Mouse (Mus musculus): ENCODE measurements around the gene H1foo. TPM values are rescaled to one million over a fixed set of nuclear protein-coding genes. Genes with fewer than 3 reads are reported as not detected.
A peak's percentile ranks its signal among the peaks of the same experiment; 100 is the strongest.

The H1foo gene
- polyA plus RNA-seq, 1 experiment from 2014 or later, result not detected

DNA sequence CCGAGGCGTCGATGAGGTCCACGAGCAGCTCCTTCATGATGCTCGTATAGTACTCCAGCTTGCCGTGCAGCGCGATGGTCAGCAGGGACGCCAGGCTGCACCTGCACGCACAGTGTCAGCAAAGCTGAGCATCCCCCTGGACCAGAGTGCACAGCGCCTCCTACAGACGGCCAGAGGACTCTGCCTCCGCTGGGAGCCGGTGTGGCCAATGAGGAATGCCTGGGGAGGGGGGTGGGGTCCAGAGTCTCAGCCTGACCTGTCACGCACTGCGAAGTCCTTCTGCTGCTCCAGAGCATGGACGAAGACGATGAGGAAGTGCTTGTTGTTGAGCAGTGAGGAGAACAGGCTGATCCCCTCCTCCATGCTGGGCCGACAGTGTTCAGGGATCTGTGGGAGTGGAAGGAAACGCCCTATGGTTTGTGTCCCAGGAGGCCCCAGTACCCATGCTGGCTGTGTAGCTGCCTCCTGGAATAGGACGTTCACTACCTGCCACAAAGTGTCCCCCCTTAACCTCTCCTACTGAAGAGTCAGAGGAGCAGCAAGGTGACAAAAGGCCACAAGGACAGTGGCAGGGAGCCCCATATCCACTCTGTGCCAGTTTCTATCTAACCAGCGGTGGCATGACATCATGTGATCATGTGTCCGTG lies 17.8 kb downstream of the H1foo start:
- H3K4me3 ChIP-seq (ENCODE audit: low read length), result no peak overlapping the region
- H3K9ac ChIP-seq (ENCODE audit: low read length), result 0 out of 2 replicates have a peak overlapping the region, but pooled peaks have one; percentile 11
- 49% methylated on average over 23 of the region's 23 CpGs for WGBS
- H3K4me1 ChIP-seq (ENCODE audit: control insufficient read depth, insufficient read depth, low read length), result peaks cover 19% of the 10 kb centered on the region
- H3K27ac ChIP-seq (ENCODE audit: low read length), result no peak overlapping the region
- peaks cover 6% of the 10 kb centered on the region; the same call in 1 of the 2 replicates for H3K36me3 ChIP-seq (ENCODE audit: control insufficient read depth, insufficient read depth)
- no peaks in the 10 kb centered on the region for H3K27me3 ChIP-seq (ENCODE audit: control insufficient read depth, insufficient read depth, low read length)
- peak overlapping the region; percentile 19; the same call in 1 of the 2 replicates for H3K4me2 ChIP-seq (ENCODE audit: low read depth, low read length)
- no peak for ATAC-seq (replicated peaks; ENCODE audit: extremely low read depth, insufficient read depth, low FRiP score)
- H3K9me3 ChIP-seq (replicated peaks; ENCODE audit: control insufficient read depth, low read length), result no peaks in the 10 kb centered on the region

DNA sequence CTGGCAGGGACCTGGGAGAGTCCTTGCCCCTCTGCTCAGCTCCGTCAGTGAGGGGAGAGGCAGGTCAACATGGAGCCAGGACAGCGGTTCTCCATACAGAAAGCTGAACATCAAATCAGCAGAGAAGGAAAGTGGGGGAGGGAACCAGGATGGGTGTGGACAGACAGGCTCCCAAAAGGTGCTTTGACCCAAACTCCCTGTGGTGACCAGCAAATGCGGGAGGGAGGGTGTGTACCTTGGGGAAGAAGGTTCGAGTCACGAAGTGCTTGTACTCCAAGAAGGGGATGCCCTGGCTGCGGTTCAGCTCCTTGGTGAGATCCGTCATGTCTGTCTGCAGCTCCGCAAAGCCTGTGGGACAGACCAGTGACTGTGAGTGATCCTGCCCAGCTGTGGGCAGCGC lies 18.9 kb downstream of the H1foo start:
- peaks cover 6% of the 10 kb centered on the region; the same call in 1 of the 2 replicates for H3K36me3 ChIP-seq (ENCODE audit: control insufficient read depth, insufficient read depth)
- peaks cover 15% of the 10 kb centered on the region for H3K4me1 ChIP-seq (ENCODE audit: control insufficient read depth, insufficient read depth, low read length)
- no peak overlapping the region for H3K4me2 ChIP-seq (ENCODE audit: low read depth, low read length)
- no peak overlapping the region for H3K27ac ChIP-seq (ENCODE audit: low read length)
- no peaks in the 10 kb centered on the region for H3K27me3 ChIP-seq (ENCODE audit: control insufficient read depth, insufficient read depth, low read length)
- 71% methylated on average over 9 of the region's 9 CpGs for WGBS
- H3K4me3 ChIP-seq (ENCODE audit: low read length), result no peak overlapping the region
- no peaks in the 10 kb centered on the region for H3K9me3 ChIP-seq (replicated peaks; ENCODE audit: control insufficient read depth, low read length)
- no peak overlapping the region for H3K9ac ChIP-seq (ENCODE audit: low read length)
- no peak for ATAC-seq (replicated peaks; ENCODE audit: extremely low read depth, insufficient read depth, low FRiP score)

DNA sequence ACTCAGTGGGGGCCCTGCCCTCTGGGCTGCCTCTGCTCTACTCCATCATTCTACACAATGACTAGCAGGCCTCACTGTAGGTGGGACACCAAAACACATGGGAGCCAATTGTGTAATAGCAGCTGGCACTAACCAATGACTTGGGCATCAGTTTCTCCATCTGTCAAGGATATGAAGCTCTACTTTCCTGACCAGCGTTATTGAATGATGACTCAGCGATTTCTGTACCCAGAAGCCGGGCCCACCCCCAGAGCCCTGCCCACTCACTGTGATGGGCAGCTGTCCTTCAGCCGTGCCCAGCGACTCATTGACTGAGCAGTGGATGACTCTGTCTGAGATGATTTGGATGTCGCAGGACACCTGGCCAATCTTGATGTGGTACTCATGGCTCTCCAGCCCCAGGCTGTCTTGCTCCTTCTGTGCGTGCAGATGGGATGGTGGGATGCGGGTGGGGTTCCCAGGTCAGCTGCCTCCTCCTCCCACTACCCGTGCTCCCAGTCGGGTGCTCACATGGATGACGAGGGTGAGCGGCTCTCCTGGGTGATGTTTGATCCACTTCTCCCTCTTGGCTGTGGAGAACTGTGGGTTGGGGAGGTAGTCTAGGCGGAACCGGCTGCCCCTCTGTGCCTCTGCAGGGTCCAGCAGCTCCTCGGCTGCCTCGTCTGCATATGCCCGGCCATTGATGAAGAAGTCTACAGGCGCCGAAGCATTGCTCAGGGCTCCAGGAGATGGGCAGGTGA lies 21.7 kb downstream of the H1foo start:
- Histone ChIP-seq H3K9ac (ENCODE audit: low read length) (no peak overlapping the region), H3K4me3 (ENCODE audit: low read length) (no peak overlapping the region), H3K9me3 (replicated peaks; ENCODE audit: control insufficient read depth, low read length) (no peaks in the 10 kb centered on the region), H3K4me1 (ENCODE audit: control insufficient read depth, insufficient read depth, low read length) (peaks cover 12% of the 10 kb centered on the region), H3K36me3 (ENCODE audit: control insufficient read depth, insufficient read depth) (no peaks in the 10 kb centered on the region; the same call in 1 of the 2 replicates), H3K27me3 (ENCODE audit: control insufficient read depth, insufficient read depth, low read length) (no peaks in the 10 kb centered on the region), H3K4me2 (ENCODE audit: low read depth, low read length) (no peak overlapping the region), H3K27ac (ENCODE audit: low read length) (no peak overlapping the region)
- 88% methylated on average over 19 of the region's 19 CpGs for WGBS
- ATAC-seq (replicated peaks; ENCODE audit: extremely low read depth, insufficient read depth, low FRiP score), result no peak

DNA sequence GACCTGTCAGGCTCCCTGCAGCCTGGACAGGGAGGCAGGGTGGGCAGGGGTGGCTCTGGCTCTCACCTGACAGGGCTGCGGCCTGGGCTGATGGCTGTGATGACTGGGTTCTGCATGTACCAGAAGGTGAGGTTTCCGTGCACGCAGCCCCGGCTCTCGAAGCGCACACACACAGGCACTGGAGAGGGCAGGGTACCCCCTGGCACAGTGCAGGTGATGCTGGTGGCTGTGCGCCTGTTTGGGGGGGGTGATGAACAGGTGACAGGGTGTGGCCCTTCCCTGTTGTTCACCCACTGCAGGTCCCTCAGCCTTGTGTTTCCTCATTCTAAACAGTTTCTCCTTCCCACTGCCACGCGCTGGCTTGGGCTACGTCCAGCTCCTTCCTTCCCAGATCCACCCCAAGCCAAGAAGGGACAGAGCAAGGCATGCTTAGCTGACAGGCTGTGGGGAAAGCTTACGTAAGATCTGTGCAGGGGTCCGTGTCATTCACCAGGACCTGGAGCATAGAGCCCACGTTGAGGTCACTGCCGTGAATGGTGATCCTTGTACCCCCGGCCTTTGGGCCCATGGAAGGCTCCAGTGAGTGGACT lies 22.6 kb downstream of the H1foo start:
- Histone ChIP-seq H3K9me3 (replicated peaks; ENCODE audit: control insufficient read depth, low read length) (no peaks in the 10 kb centered on the region), H3K27ac (ENCODE audit: low read length) (no peak overlapping the region), H3K9ac (ENCODE audit: low read length) (no peak overlapping the region), H3K36me3 (ENCODE audit: control insufficient read depth, insufficient read depth) (no peaks in the 10 kb centered on the region; the same call in 1 of the 2 replicates), H3K4me1 (ENCODE audit: control insufficient read depth, insufficient read depth, low read length) (peaks cover 22% of the 10 kb centered on the region), H3K4me3 (ENCODE audit: low read length) (no peak overlapping the region), H3K27me3 (ENCODE audit: control insufficient read depth, insufficient read depth, low read length) (no peaks in the 10 kb centered on the region), H3K4me2 (ENCODE audit: low read depth, low read length) (no peak overlapping the region)
- ATAC-seq (replicated peaks; ENCODE audit: extremely low read depth, insufficient read depth, low FRiP score), result no peak
- 92% methylated on average over 15 of the region's 15 CpGs for WGBS

DNA sequence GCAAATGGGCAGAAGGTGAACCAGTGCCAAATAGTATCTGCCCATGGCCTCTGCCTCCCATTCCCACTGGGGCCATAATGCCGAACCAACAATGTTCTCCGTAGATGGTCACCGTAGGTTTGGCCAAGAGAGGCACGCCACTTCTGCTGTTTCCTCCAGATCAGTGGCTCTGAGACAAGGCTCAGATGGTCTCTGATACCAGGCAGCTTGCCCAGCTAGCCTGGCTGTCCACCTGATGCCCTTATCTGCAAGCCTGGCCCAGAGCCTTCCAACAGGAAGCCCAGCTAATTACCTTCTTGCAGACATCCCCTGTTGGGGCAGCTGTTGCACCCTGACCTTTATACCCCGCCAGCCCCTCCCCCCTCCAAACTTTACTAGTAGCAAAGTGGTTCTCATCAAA lies 23.3 kb downstream of the H1foo start:
- WGBS, result 77% methylated on average over 5 of the region's 5 CpGs
- Histone ChIP-seq H3K27me3 (ENCODE audit: control insufficient read depth, insufficient read depth, low read length) (no peaks in the 10 kb centered on the region), H3K4me3 (ENCODE audit: low read length) (no peak overlapping the region), H3K4me1 (ENCODE audit: control insufficient read depth, insufficient read depth, low read length) (peaks cover 25% of the 10 kb centered on the region), H3K9ac (ENCODE audit: low read length) (no peak overlapping the region), H3K4me2 (ENCODE audit: low read depth, low read length) (no peak overlapping the region), H3K36me3 (ENCODE audit: control insufficient read depth, insufficient read depth) (no peaks in the 10 kb centered on the region; the same call in 1 of the 2 replicates), H3K9me3 (replicated peaks; ENCODE audit: control insufficient read depth, low read length) (no peaks in the 10 kb centered on the region), H3K27ac (ENCODE audit: low read length) (no peak overlapping the region)
- no peak for ATAC-seq (replicated peaks; ENCODE audit: extremely low read depth, insufficient read depth, low FRiP score)

DNA sequence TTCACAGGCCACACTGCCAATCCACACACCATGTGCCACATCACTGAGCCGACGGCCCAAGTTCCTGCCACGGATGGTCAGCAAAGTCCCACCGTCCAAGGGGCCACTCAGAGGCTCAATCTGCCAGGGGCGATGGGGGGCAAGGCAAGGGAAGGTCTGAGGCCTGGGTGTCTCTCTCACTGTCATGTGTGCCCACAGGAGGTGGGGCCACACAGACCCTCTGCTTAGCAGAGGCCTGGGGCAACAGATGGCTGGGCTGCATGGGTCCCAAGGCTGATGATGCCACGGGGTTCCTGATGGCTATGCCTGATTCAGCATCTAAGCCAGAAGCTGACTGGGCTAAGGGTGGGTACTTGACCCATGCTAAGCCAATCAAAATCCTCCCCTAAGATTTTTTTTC lies 24.0 kb downstream of the H1foo start:
- no peak overlapping the region for H3K27ac ChIP-seq (ENCODE audit: low read length)

DNA sequence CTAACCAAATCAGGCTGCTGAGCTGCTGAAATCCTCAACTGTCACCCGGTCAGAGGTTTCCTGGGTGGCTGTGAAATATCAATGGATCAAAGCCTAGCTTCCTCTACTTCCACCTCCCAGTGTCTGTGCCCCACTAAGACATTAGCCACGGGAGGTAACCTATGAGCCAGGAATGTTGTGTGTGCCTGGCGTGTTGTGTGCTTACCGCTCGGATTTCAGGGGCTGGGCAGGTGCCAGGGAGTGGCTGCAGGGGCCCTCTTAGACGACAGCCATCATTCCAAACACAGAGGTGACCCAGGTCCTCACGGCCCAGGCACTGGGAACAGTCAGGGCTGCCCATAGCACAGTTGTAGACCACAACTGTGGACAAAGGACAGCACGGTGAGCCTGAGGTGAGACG lies 24.4 kb downstream of the H1foo start:
- no peak overlapping the region for H3K4me2 ChIP-seq (ENCODE audit: low read depth, low read length)
- no peak overlapping the region for H3K27ac ChIP-seq (ENCODE audit: low read length)
- H3K4me3 ChIP-seq (ENCODE audit: low read length), result no peak overlapping the region
- no peak for ATAC-seq (replicated peaks; ENCODE audit: extremely low read depth, insufficient read depth, low FRiP score)
- 64% methylated on average over 9 of the region's 9 CpGs for WGBS
- H3K36me3 ChIP-seq (ENCODE audit: control insufficient read depth, insufficient read depth), result no peaks in the 10 kb centered on the region
- H3K27me3 ChIP-seq (ENCODE audit: control insufficient read depth, insufficient read depth, low read length), result no peaks in the 10 kb centered on the region
- no peaks in the 10 kb centered on the region for H3K9me3 ChIP-seq (replicated peaks; ENCODE audit: control insufficient read depth, low read length)
- no peak overlapping the region for H3K9ac ChIP-seq (ENCODE audit: low read length)
- peaks cover 25% of the 10 kb centered on the region for H3K4me1 ChIP-seq (ENCODE audit: control insufficient read depth, insufficient read depth, low read length)

More for the DNA sequence above, 24.0 kb downstream of the H1foo start:
- 79% methylated on average over 6 of the region's 6 CpGs for WGBS
- H3K36me3 ChIP-seq (ENCODE audit: control insufficient read depth, insufficient read depth), result no peaks in the 10 kb centered on the region
- no peak for ATAC-seq (replicated peaks; ENCODE audit: extremely low read depth, insufficient read depth, low FRiP score)
- no peak overlapping the region for H3K4me3 ChIP-seq (ENCODE audit: low read length)
- H3K9ac ChIP-seq (ENCODE audit: low read length), result no peak overlapping the region
- no peaks in the 10 kb centered on the region for H3K27me3 ChIP-seq (ENCODE audit: control insufficient read depth, insufficient read depth, low read length)
- no peak overlapping the region for H3K4me2 ChIP-seq (ENCODE audit: low read depth, low read length)
- peaks cover 25% of the 10 kb centered on the region for H3K4me1 ChIP-seq (ENCODE audit: control insufficient read depth, insufficient read depth, low read length)
- no peaks in the 10 kb centered on the region for H3K9me3 ChIP-seq (replicated peaks; ENCODE audit: control insufficient read depth, low read length)

DNA sequence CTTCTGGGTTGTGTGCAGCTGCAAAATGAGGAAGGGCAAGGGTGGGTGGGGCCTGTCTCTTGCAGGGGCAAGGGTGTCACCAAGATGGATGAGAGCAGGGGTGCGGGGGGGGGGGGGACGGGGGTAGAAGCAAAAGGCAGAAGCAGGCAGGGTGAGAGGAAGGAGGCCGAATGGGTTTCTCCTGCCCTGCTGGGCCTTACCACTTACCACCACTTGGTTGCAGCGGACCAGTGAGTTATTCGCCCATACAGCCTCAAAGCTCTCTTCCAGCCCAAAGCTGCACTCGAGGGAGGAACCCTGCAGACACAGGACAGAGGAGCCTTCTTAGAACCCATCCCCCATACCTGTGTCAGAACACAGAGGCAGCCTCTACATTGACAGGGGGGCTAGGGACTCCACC lies 25.2 kb downstream of the H1foo start:
- peak overlapping the region; percentile 11; the same call in 1 of the 2 replicates for H3K9ac ChIP-seq (ENCODE audit: low read length)
- ATAC-seq (replicated peaks; ENCODE audit: extremely low read depth, insufficient read depth, low FRiP score), result no peak
- no peak overlapping the region for H3K4me2 ChIP-seq (ENCODE audit: low read depth, low read length)
- no peaks in the 10 kb centered on the region for H3K9me3 ChIP-seq (replicated peaks; ENCODE audit: control insufficient read depth, low read length)
- 75% methylated on average over 4 of the region's 6 CpGs for WGBS
- no peaks in the 10 kb centered on the region for H3K27me3 ChIP-seq (ENCODE audit: control insufficient read depth, insufficient read depth, low read length)
- no peak overlapping the region for H3K4me3 ChIP-seq (ENCODE audit: low read length)
- H3K36me3 ChIP-seq (ENCODE audit: control insufficient read depth, insufficient read depth), result no peaks in the 10 kb centered on the region
- H3K4me1 ChIP-seq (ENCODE audit: control insufficient read depth, insufficient read depth, low read length), result peaks cover 27% of the 10 kb centered on the region
- no peak overlapping the region for H3K27ac ChIP-seq (ENCODE audit: low read length)
